Mouse (Mus musculus) limb, embryonic 15.5 days (tissue): ENCODE results near the gene Mthfd1. TPM values are rescaled to one million over a fixed set of nuclear protein-coding genes. Genes with fewer than 3 reads are reported as not detected.

Experiments
- ATAC-seq: fragments of 200-750 bp; cut with Nextera tagmentation; 2 replicates; pipeline ENCODE4 v1.8.0; 2017; ENCODE audit warnings: low read depth, moderate TSS enrichment; ENCODE audit not compliant: insufficient number of reproducible peaks, low FRiP score, low TSS enrichment
- H3K27ac ChIP-seq: fragments of 300-500 bp; sonication (generic); 2 replicates; pipeline ENCODE4 v1.5.1; 2015; ENCODE audit warnings: moderate library complexity, mild to moderate bottlenecking, inconsistent platforms
- H3K27me3 ChIP-seq: fragments of 300-500 bp; sonication (generic); 2 replicates; pipeline ENCODE4 v1.6.1; 2015; ENCODE audit warnings: inconsistent platforms
- H3K36me3 ChIP-seq: fragments of 300-500 bp; sonication (generic); 2 replicates; pipeline ENCODE4 v1.6.1; 2015; ENCODE audit warnings: inconsistent platforms
- H3K4me1 ChIP-seq: fragments of 300-500 bp; sonication (generic); 2 replicates; pipeline ENCODE4 v1.6.1; 2015; ENCODE audit warnings: inconsistent platforms
- H3K4me2 ChIP-seq: fragments of 300-500 bp; sonication (generic); 2 replicates; pipeline ENCODE4 v1.6.1; 2015; ENCODE audit warnings: mild to moderate bottlenecking, inconsistent platforms
- H3K4me3 ChIP-seq: fragments of 300-500 bp; sonication (generic); 2 replicates; pipeline ENCODE4 v1.5.1; 2015; ENCODE audit warnings: mild to moderate bottlenecking, inconsistent platforms
- H3K9ac ChIP-seq: fragments of 300-500 bp; sonication (generic); 2 replicates; pipeline ENCODE4 v1.6.1; 2015; ENCODE audit warnings: inconsistent platforms
- H3K9me3 ChIP-seq: fragments of 300-500 bp; sonication (generic); 2 replicates; pipeline ENCODE4 v1.6.1; 2016; ENCODE audit warnings: inconsistent platforms
- WGBS: fragments of 180-500 bp; shearing (Covaris S2); methylation state at CpG from one replicate; pipeline ENCODE4 v1.1.7; 2015; 5-methylcytosine and 5-hydroxymethylcytosine counted together
- polyA plus RNA-seq: library from polyadenylated mRNA; unstranded; fragments of >200 nt; fragmentation: Nextera tagmentation; extraction: Ambion mirVana; gene quantifications from 2 replicates; pipeline ENCODE4 v1.2.1, GENCODE M21; 2015

Mthfd1 gene
- polyA plus RNA-seq, 1 experiment from 2014 or later: 57.8 TPM

DNA sequence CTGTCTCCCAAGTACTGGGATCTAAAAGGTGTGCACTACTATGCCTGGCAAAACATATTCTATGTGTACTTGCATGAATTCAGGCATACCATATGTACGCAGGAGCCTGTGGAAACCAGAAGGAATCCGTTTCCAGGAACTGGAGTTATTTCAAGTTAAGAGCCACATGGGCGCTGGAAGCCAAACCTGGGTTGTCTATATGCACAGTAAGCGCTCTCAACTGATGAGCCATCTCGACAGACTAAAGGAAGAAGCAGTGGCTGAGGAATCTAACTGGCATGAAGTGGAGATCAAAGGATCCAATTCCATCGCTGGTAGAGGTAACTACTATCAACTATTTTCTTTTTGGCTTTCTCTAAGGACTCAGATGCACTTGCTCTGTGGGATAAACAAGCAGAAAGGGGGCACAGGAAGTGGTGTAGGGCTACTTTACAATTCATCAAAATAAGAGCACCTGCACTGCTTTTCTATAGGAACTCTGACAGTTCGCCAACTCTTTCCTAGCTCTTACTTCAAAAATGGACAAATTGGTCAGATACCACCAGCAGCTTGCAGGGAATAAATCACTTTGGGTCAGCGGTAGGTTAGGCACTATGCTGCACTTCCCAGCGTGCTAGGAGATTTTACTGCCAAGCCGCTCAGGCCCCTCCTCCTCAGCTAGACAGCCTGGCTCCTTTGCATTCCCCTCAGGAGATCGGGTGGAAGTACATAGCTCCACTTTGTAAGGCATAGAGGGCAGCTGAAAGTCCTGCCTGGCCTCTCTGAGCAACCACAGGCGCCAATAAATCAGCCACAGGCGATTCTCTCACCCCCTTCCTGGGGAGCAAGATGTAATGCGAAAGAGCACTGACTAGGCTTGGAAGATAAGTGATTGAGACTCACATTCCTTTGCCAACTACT, 112.2 kb downstream of the Mthfd1 start:
- Histone ChIP-seq H3K4me3 (peak overlapping the region; percentile 98), H3K4me1 (peaks cover 33% of the 10 kb centered on the region), H3K9me3 (no peaks in the 10 kb centered on the region), H3K9ac (no peak overlapping the region), H3K27ac (peak overlapping the region; percentile 100; the same call in 1 of the 2 replicates), H3K27me3 (no peaks in the 10 kb centered on the region), H3K4me2 (peak overlapping the region; percentile 73), H3K36me3 (peaks cover under 1% of the 10 kb centered on the region)
- no peak for ATAC-seq
- 13% methylated on average over 14 of the region's 14 CpGs for WGBS

DNA sequence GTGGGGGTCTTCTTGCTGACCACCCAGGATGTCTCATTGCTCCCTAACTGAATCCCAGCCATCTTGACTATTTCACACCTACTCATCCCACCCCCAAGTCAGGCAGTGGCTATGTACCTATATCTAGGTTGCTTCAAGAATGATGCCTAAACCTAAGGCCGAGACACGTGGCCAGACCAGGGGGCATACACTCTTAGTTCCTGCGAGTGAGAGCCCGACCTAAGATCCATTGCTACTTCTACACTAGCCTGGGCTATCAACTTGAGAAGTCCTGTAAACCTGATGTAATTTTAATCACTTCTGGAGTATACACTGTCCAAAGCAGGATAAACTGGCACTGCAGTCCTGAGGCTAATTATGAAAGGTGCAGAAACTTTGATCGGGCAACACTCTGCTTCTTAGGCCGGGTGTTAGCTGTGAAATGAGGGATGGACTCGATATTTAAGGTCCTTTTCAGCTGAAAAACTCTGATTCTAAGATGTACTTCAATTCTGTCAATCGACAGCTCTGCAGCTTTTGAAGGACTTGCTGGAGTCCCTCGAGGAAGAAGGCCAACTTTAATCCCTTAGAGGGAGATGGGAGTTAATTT, 113.2 kb downstream of the Mthfd1 start:
- H3K27me3 ChIP-seq: no peaks in the 10 kb centered on the region
- no peak for ATAC-seq
- peak overlapping the region; percentile 100 for H3K27ac ChIP-seq
- H3K4me2 ChIP-seq: peak overlapping the region; percentile 73
- 6% methylated on average over 9 of the region's 9 CpGs for WGBS
- H3K9ac ChIP-seq: peak overlapping the region; percentile 99; the same call in 1 of the 2 replicates
- H3K4me3 ChIP-seq: peak overlapping the region; percentile 98
- H3K36me3 ChIP-seq: no peaks in the 10 kb centered on the region
- no peaks in the 10 kb centered on the region for H3K9me3 ChIP-seq
- peaks cover 42% of the 10 kb centered on the region for H3K4me1 ChIP-seq

DNA sequence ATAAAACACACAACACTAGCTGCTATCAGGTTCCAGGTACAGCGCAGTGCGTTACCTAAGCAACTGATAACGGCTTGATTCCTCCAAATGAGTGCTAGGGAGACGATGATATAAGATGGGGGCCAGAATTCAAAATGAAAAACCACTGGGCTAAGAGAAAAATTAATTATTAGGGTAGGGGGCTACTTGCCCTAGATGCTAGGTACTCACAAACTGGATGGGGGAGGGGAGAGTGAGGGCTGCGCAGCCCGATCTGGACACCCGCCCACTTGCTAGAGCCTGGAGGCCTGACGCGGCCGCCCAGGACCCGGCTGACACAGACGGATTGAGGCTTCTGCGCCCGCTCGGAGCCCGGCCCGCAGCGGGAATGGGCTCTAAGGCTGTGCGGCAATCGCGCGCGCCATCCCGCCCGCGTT, 113.7 kb downstream of the Mthfd1 start:
- no peaks in the 10 kb centered on the region for H3K36me3 ChIP-seq
- H3K4me1 ChIP-seq: peaks cover 42% of the 10 kb centered on the region

More for the DNA sequence above, 113.7 kb downstream of the Mthfd1 start:
- Histone ChIP-seq H3K4me3 (peak overlapping the region; percentile 98), H3K9ac (peak overlapping the region; percentile 99), H3K27me3 (no peaks in the 10 kb centered on the region), H3K4me2 (peak overlapping the region; percentile 73), H3K9me3 (no peaks in the 10 kb centered on the region), H3K27ac (peak overlapping the region; percentile 100)
- WGBS: under 1% methylated on average over 25 of the region's 26 CpGs
- ATAC-seq: peak; percentile 31; the same call in 1 of the 2 replicates

Other genes starting within 250 kb of the Mthfd1 start
- 0.09 and 0.14 TPM in 2 replicates for gene Esr2, start 78.0 kb upstream of the Mthfd1 start, polyA plus RNA-seq
- 0.17 TPM in 1 of 2 replicates, not detected in the other for gene Tex21, start 8.6 kb upstream of the Mthfd1 start, polyA plus RNA-seq
- gene Akap5, start 69.6 kb downstream of the Mthfd1 start, polyA plus RNA-seq: 1.0 and 1.2 TPM in 2 replicates
- gene Zbtb25, start 114.3 kb downstream of the Mthfd1 start, polyA plus RNA-seq: 16.9 and 18.1 TPM in 2 replicates
- 9.6 and 10.0 TPM in 2 replicates for gene Zbtb1, start 115.0 kb downstream of the Mthfd1 start, polyA plus RNA-seq
- gene Hspa2, start 148.9 kb downstream of the Mthfd1 start, polyA plus RNA-seq: 11.8 and 13.0 TPM in 2 replicates
- gene Ppp1r36, start 162.2 kb downstream of the Mthfd1 start, polyA plus RNA-seq: 3.4 and 4.0 TPM in 2 replicates